Mouse (Mus musculus) liver, embryonic 11.5 days (tissue): ENCODE measurements around the gene Mlana. TPM values are rescaled to one million over a fixed set of nuclear protein-coding genes. Genes with fewer than 3 reads are reported as not detected.
A peak's percentile ranks its signal among the peaks of the same experiment; 100 is the strongest.

ENCODE experiments used
- ATAC-seq: fragments of 200-750 bp; cut with Nextera tagmentation; replicated peaks from 2 replicates; pipeline ENCODE4 v1.8.0; 2017; ENCODE audit warnings: moderate number of reproducible peaks, mild to moderate bottlenecking, moderate TSS enrichment, moderate library complexity; ENCODE audit not compliant: low FRiP score
- DNase-seq: peaks from one replicate; pipeline ENCODE4 v3.0.0-alpha.2; 2017; ENCODE audit warnings: low spot score
- H3K27ac ChIP-seq: fragments of 300-500 bp; sonication (generic); 2 replicates; pipeline ENCODE4 v1.5.1; 2014; ENCODE audit warnings: mild to moderate bottlenecking, low read depth, low read length, control low read depth
- H3K27me3 ChIP-seq: fragments of 300-500 bp; sonication (generic); replicated peaks from 2 replicates; pipeline ENCODE4 v1.6.1; 2014; ENCODE audit warnings: low read length, mixed read lengths; ENCODE audit not compliant: control insufficient read depth, insufficient read depth
- H3K36me3 ChIP-seq: fragments of 300-500 bp; sonication (generic); 2 replicates; pipeline ENCODE4 v1.6.1; 2014; ENCODE audit warnings: mild to moderate bottlenecking, low read length, moderate library complexity, mixed read lengths; ENCODE audit not compliant: control insufficient read depth, insufficient read depth
- H3K4me1 ChIP-seq: fragments of 300-500 bp; sonication (generic); replicated peaks from 2 replicates; pipeline ENCODE4 v1.6.1; 2014; ENCODE audit warnings: low read length, mixed read lengths; ENCODE audit not compliant: control insufficient read depth, insufficient read depth
- H3K4me2 ChIP-seq: fragments of 300-500 bp; sonication (generic); 2 replicates; pipeline ENCODE4 v1.6.1; 2014; ENCODE audit warnings: mild to moderate bottlenecking, control low read depth, moderate library complexity
- H3K4me3 ChIP-seq: fragments of 300-500 bp; sonication (generic); 2 replicates; pipeline ENCODE4 v1.5.1; 2014; ENCODE audit warnings: low read depth, low read length, control low read depth
- H3K9ac ChIP-seq: fragments of 300-500 bp; sonication (generic); 2 replicates; pipeline ENCODE4 v1.6.1; 2014; ENCODE audit warnings: low read depth, low read length, control low read depth
- H3K9me3 ChIP-seq: fragments of 300-500 bp; sonication (generic); 2 replicates; pipeline ENCODE4 v1.6.1; 2016; ENCODE audit warnings: low read length, inconsistent platforms, mixed read lengths; ENCODE audit not compliant: control insufficient read depth
- WGBS: fragments of 180-500 bp; shearing (Covaris S2); extraction: QIAGEN DNeasy Blood & Tissue Kit; methylation state at CpG from one replicate; pipeline ENCODE4 v1.1.7; 2014; 5-methylcytosine and 5-hydroxymethylcytosine counted together
- polyA plus RNA-seq: library from polyadenylated mRNA; unstranded; fragments of >200 nt; fragmentation: Nextera tagmentation; extraction: Ambion mirVana; gene quantifications from 2 replicates; pipeline ENCODE4 v1.2.1, GENCODE M21; 2014

Gene Mlana
- polyA plus RNA-seq, 1 experiment from 2014 or later = not detected

DNA sequence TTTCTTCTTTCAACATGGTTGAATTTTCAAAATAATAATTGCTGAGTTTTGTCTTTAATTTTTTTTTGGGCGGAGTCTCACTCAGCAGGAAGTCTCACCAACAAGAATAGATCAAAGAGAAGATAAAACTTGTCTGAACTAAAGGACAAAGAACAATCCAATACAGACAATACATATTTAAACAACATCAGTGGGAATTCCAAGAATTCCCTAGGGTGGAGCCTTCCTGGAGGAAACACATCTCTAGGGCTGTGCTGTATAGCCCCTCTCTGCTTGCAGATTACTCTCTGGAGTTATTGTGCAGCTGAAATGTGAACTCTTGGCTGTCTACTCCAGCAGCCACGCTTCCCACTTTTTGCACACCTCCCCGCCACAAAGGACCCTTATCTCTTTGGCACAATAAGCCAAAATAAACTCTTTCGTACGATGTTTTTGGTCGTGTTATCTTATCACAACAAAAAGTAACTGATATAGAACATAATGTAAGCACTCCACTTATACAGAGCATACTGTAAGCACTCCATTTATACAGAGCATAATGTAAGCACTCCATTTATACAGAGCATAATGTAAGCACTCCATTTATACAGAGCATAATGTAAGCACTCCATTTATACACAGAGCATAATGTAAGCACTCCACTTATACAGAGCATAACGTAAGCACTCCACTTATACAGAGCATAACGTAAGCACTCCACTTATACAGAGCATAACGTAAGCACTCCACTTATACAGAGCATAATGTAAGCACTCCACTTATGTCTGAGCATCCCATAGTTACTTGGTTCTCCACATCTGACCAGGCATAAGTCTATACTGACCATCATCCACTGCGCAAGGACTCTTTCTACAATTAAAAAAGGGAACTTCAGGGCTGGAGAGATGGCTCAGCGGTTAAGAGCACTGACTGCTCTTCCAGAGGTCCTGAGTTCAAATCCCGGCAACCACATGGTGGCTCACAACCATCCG lies 17.2 kb upstream of the Mlana start:
- H3K36me3 ChIP-seq = no peaks in the 10 kb centered on the region
- no peak for DNase-seq
- no peak overlapping the region for H3K9ac ChIP-seq
- H3K9me3 ChIP-seq = peaks cover 9% of the 10 kb centered on the region; the same call in 1 of the 2 replicates
- H3K4me2 ChIP-seq = no peak overlapping the region
- no peaks in the 10 kb centered on the region; the same call in 1 of the 2 replicates for H3K4me1 ChIP-seq
- no peak for ATAC-seq
- no peak overlapping the region for H3K27ac ChIP-seq
- H3K4me3 ChIP-seq = no peak overlapping the region
- WGBS = 60% methylated on average over 13 of the region's 13 CpGs
- no peaks in the 10 kb centered on the region for H3K27me3 ChIP-seq

DNA sequence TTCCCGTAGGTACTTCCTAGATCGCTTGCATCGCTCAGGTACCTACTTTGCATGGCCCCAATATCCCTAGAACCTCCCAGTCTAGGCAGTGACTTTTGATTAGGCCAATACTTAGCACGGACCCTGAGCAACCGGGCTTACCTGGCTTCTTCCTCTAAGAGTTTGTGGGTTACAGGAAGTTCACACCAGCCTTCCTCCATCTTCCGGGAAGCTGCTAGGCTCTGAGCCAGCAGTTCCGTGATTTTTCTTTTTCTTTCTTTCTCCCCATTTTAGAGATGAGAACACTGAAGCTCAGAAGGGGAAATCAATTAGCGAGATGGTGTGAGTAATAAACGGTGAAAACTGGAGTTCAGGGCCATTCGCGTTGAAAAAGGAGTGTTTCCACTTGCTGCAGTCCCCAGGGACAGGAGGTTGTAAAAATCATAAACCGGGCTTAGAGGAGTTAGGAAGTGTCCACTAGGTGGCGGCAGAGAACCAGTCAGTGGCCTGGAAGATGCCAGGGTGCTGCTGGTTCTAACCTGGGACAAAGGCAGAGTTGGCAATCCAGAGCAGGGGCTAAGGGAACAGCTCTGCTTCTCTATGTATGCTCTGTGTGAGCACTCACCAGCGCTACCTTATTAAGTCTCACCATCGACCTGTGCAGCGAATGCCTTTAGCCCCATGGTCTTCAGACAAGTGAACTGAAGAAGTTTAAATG lies 13.6 kb upstream of the Mlana start:
- Histone ChIP-seq H3K4me3 (no peak overlapping the region), H3K27ac (no peak overlapping the region), H3K9me3 (peaks cover 9% of the 10 kb centered on the region; the same call in 1 of the 2 replicates), H3K9ac (no peak overlapping the region), H3K27me3 (no peaks in the 10 kb centered on the region), H3K4me1 (no peaks in the 10 kb centered on the region; the same call in 1 of the 2 replicates), H3K36me3 (no peaks in the 10 kb centered on the region), H3K4me2 (no peak overlapping the region)
- no peak for ATAC-seq
- WGBS = 51% methylated on average over 16 of the region's 16 CpGs
- peak; percentile 56 for DNase-seq

DNA sequence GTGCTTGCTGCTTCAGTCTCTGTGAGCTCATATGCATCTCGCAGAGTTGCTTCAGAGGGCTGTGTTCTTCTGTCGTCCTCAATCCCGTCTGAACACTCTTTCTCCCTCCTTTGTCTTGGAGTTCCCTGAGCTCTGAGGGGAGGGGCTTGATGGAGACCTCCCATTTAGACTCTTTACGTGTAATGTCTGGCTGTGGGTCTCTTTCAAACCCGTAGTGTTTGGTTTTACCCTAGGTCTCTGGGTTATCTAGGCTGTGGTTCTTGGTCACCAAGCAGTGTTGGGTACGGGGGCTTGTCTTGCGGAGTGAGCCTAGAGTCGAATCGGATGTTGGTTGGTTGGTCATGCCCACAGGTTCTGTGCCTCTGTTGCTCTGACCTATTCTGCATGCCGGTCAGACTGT lies 2.6 kb upstream of the Mlana start:
- 91% methylated on average over 10 of the region's 10 CpGs for WGBS
- no peak overlapping the region for H3K9ac ChIP-seq
- H3K27ac ChIP-seq = no peak overlapping the region
- H3K4me2 ChIP-seq = no peak overlapping the region
- H3K4me3 ChIP-seq = no peak overlapping the region
- DNase-seq (no peak), ATAC-seq (no peak)
- no peaks in the 10 kb centered on the region for H3K9me3 ChIP-seq
- H3K4me1 ChIP-seq = no peaks in the 10 kb centered on the region
- H3K27me3 ChIP-seq = no peaks in the 10 kb centered on the region
- H3K36me3 ChIP-seq = no peaks in the 10 kb centered on the region

DNA sequence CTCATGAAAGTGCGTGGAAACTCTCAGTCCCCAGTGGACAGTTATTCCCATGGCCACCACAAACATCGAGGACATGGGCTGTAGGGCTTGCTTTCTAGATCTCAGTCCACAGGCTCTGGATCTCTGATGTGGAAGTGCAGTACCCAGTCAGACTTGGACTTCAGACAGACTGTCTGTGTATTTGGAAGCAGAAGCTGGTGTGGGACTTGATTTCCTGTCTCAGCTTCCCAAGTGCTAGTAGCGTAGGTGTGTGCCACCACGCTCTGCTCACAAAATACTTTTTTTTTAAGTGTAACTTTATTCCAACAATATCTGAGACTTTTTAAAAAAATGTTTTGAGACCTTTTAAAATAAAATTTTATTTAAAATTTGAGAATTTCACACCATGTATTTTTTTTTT lies 1.3 kb upstream of the Mlana start:
- WGBS = 89% methylated on average over 4 of the region's 4 CpGs
- no peaks in the 10 kb centered on the region for H3K9me3 ChIP-seq

DNA sequence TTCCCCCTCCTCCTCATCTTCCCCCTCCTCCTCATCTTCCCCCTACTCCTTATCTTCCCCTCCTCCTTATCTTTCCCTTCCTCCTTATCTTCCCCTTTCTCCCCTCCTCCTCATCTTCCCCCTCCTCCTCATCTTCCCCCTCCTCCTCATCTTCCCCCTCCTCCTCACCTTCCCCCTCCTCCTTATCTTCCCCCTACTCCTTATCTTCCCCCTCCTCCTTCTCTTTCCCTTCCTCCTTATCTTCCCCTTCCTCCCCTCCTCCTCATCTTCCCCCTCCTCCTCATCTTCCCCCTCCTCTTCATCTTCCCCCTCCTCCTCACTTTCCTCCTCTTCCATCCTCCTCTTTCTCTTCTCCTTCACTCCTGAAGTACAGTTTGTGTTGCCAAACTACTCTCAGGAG lies 784 bp upstream of the Mlana start:
- H3K4me3 ChIP-seq = no peak overlapping the region
- no peaks in the 10 kb centered on the region for H3K9me3 ChIP-seq
- no peaks in the 10 kb centered on the region for H3K36me3 ChIP-seq
- H3K27me3 ChIP-seq = no peaks in the 10 kb centered on the region
- no peak overlapping the region for H3K4me2 ChIP-seq
- DNase-seq (no peak), ATAC-seq (no peak)
- H3K4me1 ChIP-seq = no peaks in the 10 kb centered on the region
- H3K9ac ChIP-seq = no peak overlapping the region
- no peak overlapping the region for H3K27ac ChIP-seq

More for the DNA sequence above, 1.3 kb upstream of the Mlana start:
- H3K27me3 ChIP-seq = no peaks in the 10 kb centered on the region
- H3K4me2 ChIP-seq = no peak overlapping the region
- no peak overlapping the region for H3K4me3 ChIP-seq
- ATAC-seq (no peak), DNase-seq (no peak)
- no peaks in the 10 kb centered on the region for H3K36me3 ChIP-seq
- no peak overlapping the region for H3K9ac ChIP-seq
- H3K4me1 ChIP-seq = no peaks in the 10 kb centered on the region
- H3K27ac ChIP-seq = no peak overlapping the region

DNA sequence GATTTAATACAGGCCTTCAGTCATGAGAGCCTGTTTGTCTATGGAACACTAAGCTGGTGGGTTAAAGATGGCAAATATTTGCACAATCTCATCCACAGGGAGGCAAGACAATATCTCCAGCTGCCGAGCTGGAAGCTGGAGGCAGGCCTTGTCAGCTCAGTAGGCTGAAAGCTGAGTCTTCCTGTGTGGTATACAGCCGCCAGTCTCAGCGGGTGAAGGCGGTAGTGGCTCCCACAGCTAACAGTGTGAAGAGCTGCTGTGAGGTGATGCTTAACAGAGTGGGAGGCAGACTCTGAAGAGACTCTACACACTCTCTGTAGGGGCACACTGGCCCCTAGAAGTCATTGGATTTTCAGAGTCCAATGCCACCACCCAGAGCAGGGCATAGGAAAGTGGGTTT lies 4.1 kb downstream of the Mlana start:
- no peak overlapping the region for H3K27ac ChIP-seq
- H3K27me3 ChIP-seq = no peaks in the 10 kb centered on the region
- 60% methylated on average over 4 of the region's 4 CpGs for WGBS
- no peak overlapping the region for H3K4me2 ChIP-seq
- H3K4me3 ChIP-seq = no peak overlapping the region
- H3K4me1 ChIP-seq = no peaks in the 10 kb centered on the region
- H3K9ac ChIP-seq = no peak overlapping the region
- ATAC-seq (no peak), DNase-seq (no peak)
- no peaks in the 10 kb centered on the region for H3K36me3 ChIP-seq
- H3K9me3 ChIP-seq = no peaks in the 10 kb centered on the region

DNA sequence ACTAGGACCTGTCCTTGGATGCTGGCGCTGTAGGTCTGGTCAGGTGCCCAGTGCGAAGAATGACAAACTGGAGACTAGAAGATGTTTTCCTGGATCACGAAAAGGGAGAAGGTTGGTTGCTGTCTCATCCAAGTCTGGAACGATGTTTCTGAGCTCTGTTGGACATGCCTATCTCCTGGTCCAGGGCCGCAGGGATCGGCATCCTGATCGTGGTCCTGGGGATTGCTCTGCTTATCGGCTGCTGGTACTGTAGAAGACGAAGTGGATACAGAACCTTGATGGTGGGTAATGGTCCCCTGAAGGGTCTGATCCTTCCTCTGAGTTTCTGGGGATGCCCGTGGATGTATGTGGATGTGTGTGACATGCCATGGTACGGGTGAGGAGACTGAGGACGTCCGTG lies 6.8 kb downstream of the Mlana start:
- H3K9ac ChIP-seq = no peak overlapping the region
- H3K27me3 ChIP-seq = no peaks in the 10 kb centered on the region
- no peaks in the 10 kb centered on the region for H3K36me3 ChIP-seq
- H3K4me2 ChIP-seq = no peak overlapping the region
- H3K27ac ChIP-seq = no peak overlapping the region
- no peak overlapping the region for H3K4me3 ChIP-seq
- ATAC-seq (no peak), DNase-seq (no peak)
- H3K9me3 ChIP-seq = no peaks in the 10 kb centered on the region
- 89% methylated on average over 13 of the region's 13 CpGs for WGBS
- no peaks in the 10 kb centered on the region for H3K4me1 ChIP-seq

DNA sequence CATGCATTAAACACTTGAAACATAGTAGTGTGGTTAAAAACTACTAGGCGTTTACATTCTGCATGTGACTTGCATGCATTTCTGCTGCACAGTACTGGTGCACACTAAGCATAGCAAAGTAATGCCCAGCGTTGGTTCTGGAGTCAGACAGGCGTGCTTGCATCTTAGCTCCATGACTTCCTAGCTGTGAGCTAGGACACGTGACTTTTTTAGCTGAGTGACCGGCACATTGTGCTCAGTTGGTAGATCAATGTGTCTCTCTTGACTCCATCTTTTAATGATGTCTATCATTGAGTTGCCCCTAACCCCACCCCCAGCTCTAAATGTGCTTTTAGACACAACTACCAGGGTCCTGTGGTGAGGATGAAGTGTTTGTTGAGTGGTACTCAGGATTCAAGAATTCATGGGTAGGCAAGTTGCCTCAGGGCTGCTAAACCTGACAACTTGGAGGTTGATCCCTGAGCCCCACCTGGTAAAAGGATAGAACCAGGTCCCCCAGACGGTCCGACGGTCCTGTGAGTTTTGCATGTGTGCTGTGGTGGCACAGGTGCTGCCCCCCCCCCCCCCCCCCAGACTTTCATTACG lies 9.8 kb downstream of the Mlana start:
- Histone ChIP-seq H3K4me2 (peak overlapping the region; percentile 51), H3K4me3 (no peak overlapping the region), H3K4me1 (no peaks in the 10 kb centered on the region), H3K27ac (no peak overlapping the region), H3K36me3 (no peaks in the 10 kb centered on the region), H3K27me3 (no peaks in the 10 kb centered on the region), H3K9me3 (no peaks in the 10 kb centered on the region), H3K9ac (no peak overlapping the region)
- 83% methylated on average over 9 of the region's 9 CpGs for WGBS
- no peak for DNase-seq
- no peak for ATAC-seq
